Mouse (Mus musculus) cortical plate, adult 2 months (tissue): ENCODE results near the gene Cd276. TPM values are rescaled to one million over a fixed set of nuclear protein-coding genes. Genes with fewer than 3 reads are reported as not detected.

Experiments used
- H3K27ac ChIP-seq: fragments of 200-500 bp; 2 replicates; pipeline ENCODE4 v1.5.1; 2012; ENCODE audit warnings: low read length, control low read depth, inconsistent platforms; ENCODE audit not compliant: insufficient read depth
- H3K4me1 ChIP-seq: fragments of 200-500 bp; 2 replicates; pipeline ENCODE4 v1.6.1; 2011; ENCODE audit warnings: low read length; ENCODE audit not compliant: control insufficient read depth, insufficient read depth
- H3K4me3 ChIP-seq: fragments of 200-500 bp; 2 replicates; pipeline ENCODE4 v1.5.1; 2011; ENCODE audit warnings: mild to moderate bottlenecking, low read length, control low read depth; ENCODE audit not compliant: insufficient read depth
- CTCF ChIP-seq: fragments of 200-500 bp; IDR thresholded peaks from 2 replicates; pipeline ENCODE4 v1.5.1; 2011; ENCODE audit warnings: mild to moderate bottlenecking, control low read depth, low read length; ENCODE audit not compliant: insufficient read depth; ENCODE audit errors: extremely low read depth
- POLR2A ChIP-seq: fragments of 200-500 bp; IDR thresholded peaks from 2 replicates; pipeline ENCODE4 v1.6.1; 2011; ENCODE audit warnings: mild to moderate bottlenecking, low read length, control low read depth; ENCODE audit not compliant: insufficient read depth; ENCODE audit errors: extremely low read depth
- polyA plus RNA-seq: library from polyadenylated mRNA; depleted of rRNA; stranded (reverse); fragments of >200 nt; gene quantifications from 2 replicates; pipeline ENCODE4 v1.2.3, GENCODE M21; 2012

Gene Cd276
- polyA plus RNA-seq, 1 experiment = 9.2 TPM

GRCm38 (mm10) chr9:58519953-58520352, 35.3 kb downstream of the Cd276 start:
- H3K27ac ChIP-seq = no peak overlapping the region
- TF ChIP-seq POLR2A (no peak), CTCF (no peak)
- no peak overlapping the region for H3K4me3 ChIP-seq
- no peaks in the 10 kb centered on the region for H3K4me1 ChIP-seq

- TF ChIP-seq CTCF = no peak
- no peak for TF ChIP-seq POLR2A
- Histone ChIP-seq H3K27ac (no peak overlapping the region), H3K4me3 (no peak overlapping the region), H3K4me1 (no peaks in the 10 kb centered on the region)
Measured at GRCm38 (mm10) chr9:58517866-58518750, 37.1 kb downstream of the Cd276 start.

GRCm38 (mm10) chr9:58516480-58516879, 38.8 kb downstream of the Cd276 start:
- H3K27ac ChIP-seq = no peak overlapping the region
- no peaks in the 10 kb centered on the region for H3K4me1 ChIP-seq
- TF ChIP-seq POLR2A (no peak), CTCF (no peak)
- no peak overlapping the region for H3K4me3 ChIP-seq

DNA sequence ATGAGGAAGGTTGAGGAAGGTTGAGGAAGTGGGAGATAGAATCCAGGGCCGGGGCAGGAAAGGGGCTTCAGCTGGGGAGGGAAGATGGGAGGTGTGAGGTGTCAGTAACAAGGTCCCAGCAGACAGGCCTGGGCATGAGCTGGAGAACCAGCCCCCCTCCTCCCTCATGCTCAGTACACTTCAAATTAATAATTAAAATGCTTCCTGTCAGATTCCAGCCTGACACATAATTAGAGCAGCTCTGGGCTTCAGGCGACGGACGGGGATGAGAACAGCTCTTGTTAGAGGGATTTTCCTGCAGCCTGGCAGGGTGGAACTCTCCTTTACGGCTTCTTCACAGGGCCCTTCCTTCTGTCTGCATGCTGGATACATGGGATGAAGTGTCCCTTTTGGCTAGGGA, 41.5 kb downstream of the Cd276 start:
- TF ChIP-seq POLR2A (no peak), CTCF (no peak)
- no peak overlapping the region for H3K27ac ChIP-seq

GRCm38 (mm10) chr9:58510452-58510851, 44.8 kb downstream of the Cd276 start:
- no peak overlapping the region for H3K4me3 ChIP-seq
- no peaks in the 10 kb centered on the region for H3K4me1 ChIP-seq
- no peak for TF ChIP-seq POLR2A
- no peak for TF ChIP-seq CTCF
- H3K27ac ChIP-seq = no peak overlapping the region

More for the DNA sequence above, 41.5 kb downstream of the Cd276 start:
- no peaks in the 10 kb centered on the region for H3K4me1 ChIP-seq
- no peak overlapping the region for H3K4me3 ChIP-seq

DNA sequence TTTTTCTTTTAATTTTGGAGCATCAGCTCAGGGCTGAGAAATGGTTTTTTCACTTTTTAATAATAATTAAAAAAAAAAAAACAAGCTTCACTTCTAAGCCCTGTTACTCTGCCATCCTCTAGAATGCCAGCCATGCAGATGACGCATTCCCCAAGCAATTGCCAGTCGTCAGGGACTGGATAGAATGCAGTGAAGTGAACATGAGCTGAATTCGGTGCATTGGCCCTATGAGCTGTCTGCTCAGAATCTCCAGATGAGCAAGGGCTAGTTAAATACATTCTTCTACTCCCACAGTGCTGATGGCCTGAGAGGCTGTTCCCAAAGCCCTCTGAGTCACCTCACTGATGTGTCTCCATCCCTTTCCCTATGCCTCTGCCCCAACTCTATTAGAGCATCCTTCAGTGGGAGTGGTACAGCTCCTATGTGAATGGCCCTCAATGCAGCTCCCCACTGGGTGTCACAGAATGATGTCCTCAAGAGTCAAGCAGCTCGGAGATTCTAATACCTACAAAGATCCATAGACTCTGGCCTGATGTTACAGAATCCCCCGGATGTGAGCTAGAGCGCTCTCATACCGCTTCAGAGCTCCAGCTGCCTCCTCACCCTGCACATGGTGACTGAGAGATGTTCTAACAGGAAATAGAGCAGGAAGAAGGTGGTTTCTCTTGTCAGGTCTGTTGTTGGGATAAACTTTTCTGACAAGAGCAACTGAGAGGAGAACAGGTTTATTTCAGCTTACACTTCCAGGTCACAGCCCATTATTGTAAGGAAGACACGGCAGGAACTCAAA, 47.8 kb downstream of the Cd276 start:
- TF ChIP-seq CTCF = no peak
- TF ChIP-seq POLR2A = no peak
- H3K27ac ChIP-seq = no peak overlapping the region
- H3K4me3 ChIP-seq = no peak overlapping the region

DNA sequence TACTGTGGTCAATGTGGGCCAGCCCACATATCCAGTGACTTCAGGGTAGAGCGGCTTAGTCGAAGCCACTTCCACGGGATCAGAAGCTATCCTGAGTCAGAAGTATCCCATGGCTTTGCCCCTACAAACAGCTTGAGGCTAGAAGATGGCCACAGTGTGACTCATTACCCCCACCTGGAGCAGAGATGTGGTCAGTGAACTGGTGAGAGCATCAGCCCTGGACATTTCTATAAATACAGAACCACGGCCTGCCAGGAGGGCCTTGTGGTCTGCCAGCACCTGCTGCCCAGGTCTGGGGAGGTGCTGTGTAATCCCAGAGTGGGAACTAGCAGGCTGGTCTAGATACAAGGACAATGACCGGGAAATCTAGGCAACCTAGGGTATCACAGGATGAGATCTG, 54.3 kb downstream of the Cd276 start:
- no peak overlapping the region for H3K27ac ChIP-seq
- TF ChIP-seq POLR2A (no peak), CTCF (no peak)
- H3K4me3 ChIP-seq = no peak overlapping the region
- peaks cover 4% of the 10 kb centered on the region for H3K4me1 ChIP-seq

More for the DNA sequence above, 47.8 kb downstream of the Cd276 start:
- no peaks in the 10 kb centered on the region for H3K4me1 ChIP-seq

GRCm38 (mm10) chr9:58497942-58498341, 57.3 kb downstream of the Cd276 start:
- Histone ChIP-seq H3K27ac (no peak overlapping the region), H3K4me1 (peaks cover 9% of the 10 kb centered on the region)

DNA sequence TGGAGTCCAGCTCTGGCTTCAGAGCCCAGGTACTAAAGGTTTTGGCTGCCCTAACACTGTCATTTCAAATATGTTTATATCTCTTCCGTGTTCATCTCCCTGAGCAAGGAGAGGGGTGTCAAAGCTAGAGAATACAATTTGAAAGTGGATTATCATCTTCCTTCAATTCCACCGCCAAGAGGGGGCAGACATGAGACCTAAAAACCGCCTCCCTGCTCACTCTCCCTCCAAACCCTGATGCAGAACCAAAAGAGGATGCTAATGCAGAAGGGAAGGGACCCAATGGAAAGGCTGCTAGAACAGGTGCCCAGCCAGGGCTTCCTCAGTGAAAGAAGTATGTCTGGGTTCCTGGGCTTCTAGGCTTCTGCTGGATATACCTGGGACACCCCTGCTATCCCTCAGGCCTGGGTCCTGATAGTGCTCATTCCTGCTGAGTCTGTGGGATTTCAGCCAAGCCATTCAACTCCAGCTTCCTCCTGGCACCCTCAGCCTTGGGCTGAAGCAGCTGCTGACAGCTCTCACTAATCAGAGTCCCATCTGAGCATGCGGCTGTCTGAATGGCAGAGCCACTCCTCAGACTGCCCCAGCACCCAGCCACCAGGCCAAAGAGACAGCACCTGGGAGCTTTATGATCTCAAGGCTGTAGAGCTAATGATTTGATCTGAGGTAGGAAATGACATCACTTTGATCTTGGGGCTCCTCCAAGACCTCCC, 58.6 kb downstream of the Cd276 start:
- Histone ChIP-seq H3K4me3 (no peak overlapping the region), H3K4me1 (peaks cover 18% of the 10 kb centered on the region), H3K27ac (no peak overlapping the region)
- TF ChIP-seq POLR2A (no peak), CTCF (peak; percentile 42; the same call in 1 of the 2 replicates)

More at GRCm38 (mm10) chr9:58497942-58498341, 57.3 kb downstream of the Cd276 start:
- no peak for TF ChIP-seq POLR2A
- TF ChIP-seq CTCF = no peak
- no peak overlapping the region for H3K4me3 ChIP-seq

- no peak overlapping the region for H3K4me3 ChIP-seq
- H3K4me1 ChIP-seq = peaks cover 18% of the 10 kb centered on the region
- peak; percentile 20; the same call in 1 of the 2 replicates for TF ChIP-seq CTCF
- no peak for TF ChIP-seq POLR2A
- H3K27ac ChIP-seq = no peak overlapping the region
Measured at GRCm38 (mm10) chr9:58495035-58495434, 60.2 kb downstream of the Cd276 start.
